Comparison of ENCODE assay signal across 23 mouse cellular contexts in the genomic region with DNA sequence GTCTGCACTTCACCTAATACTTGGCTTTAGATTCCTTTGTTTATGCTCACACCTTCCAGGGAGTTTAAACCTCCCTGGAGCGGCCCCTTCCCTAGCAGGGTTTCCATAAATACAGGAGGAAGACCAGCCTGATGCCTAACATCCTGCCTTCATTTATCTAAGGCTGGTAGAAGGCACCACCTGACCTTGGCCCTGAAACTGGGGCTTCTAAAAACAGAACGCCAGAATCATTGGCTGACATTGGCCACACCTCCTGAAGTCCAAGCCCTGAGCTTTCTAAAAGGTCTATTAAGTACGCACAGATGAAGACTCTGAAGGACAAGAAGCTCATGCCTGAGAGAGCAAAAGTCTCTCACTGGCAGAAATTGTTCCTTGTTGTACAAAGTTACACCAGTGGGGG.
A peak's percentile ranks its signal among the peaks of the same experiment; 100 is the strongest.
DNase-seq lines count a peak whose midpoint lies in the region; ATAC-seq and TF ChIP-seq lines count a peak whose summit lies in the region.
"Had no signal": no experiment of that assay in that cellular context is flagged by ENCODE, and none has a peak within 500 bp of the region (broad histone marks: within the 10 kb centered on the region; RNA-seq: fewer than 3 reads in every experiment).

No protein-coding gene starts in this region.

- TF ChIP-seq POLR2A in heart, adult 2 months (IDR thresholded peaks at IDR 0.05; ENCODE audit: insufficient read depth, low read depth, low read length) = no peak

- no peaks in the 10 kb centered on the region for H3K9me3 ChIP-seq in heart, postnatal 0 days (replicated peaks; ENCODE audit: control insufficient read depth, low read length)
- H3K9me3 ChIP-seq: heart, embryonic 15.5 days; hindbrain, embryonic 10.5 days; hindbrain, embryonic 13.5 days; intestine, embryonic 15.5 days; kidney, embryonic 15.5 days had no signal

- H3K4me1 ChIP-seq in heart, adult 2 months (ENCODE audit: control insufficient read depth, insufficient read depth, low read length) = peaks cover 1% of the 10 kb centered on the region; the same call in 1 of the 2 replicates
- 0 out of 2 replicates have a peak, but pooled peaks cover 10% of the 10 kb centered on the region for H3K4me1 ChIP-seq in heart, postnatal 0 days (ENCODE audit: control insufficient read depth, insufficient read depth)
- H3K4me1 ChIP-seq: hindbrain, embryonic 10.5 days; hindbrain, embryonic 13.5 days; intestine, embryonic 15.5 days; kidney, embryonic 15.5 days had no signal

- no peak overlapping the region for H3K9ac ChIP-seq in heart, adult 2 months (ENCODE audit: low read depth, low read length)
- H3K9ac ChIP-seq in heart, postnatal 0 days (replicated peaks; ENCODE audit: low read depth, low read length) = no peak overlapping the region
- H3K9ac ChIP-seq: forebrain, postnatal 0 days; heart, embryonic 15.5 days; hindbrain, embryonic 13.5 days; intestine, embryonic 15.5 days; kidney, embryonic 15.5 days had no signal

- TF ChIP-seq EP300 in heart, adult 2 months (IDR thresholded peaks at IDR 0.05; ENCODE audit: insufficient read depth, low read depth, low read length) = 0 out of 2 replicates have a peak, but pooled peaks have one; percentile 25
- TF ChIP-seq EP300 in heart, postnatal 0 days (IDR thresholded peaks at IDR 0.05; ENCODE audit: low read depth) = no peak

- ATAC-seq in heart, postnatal 0 days (ENCODE audit: insufficient read depth, low read depth) = peak; percentile 49; the same call in 1 of the 2 replicates
- ATAC-seq: activated CD4-positive, CD25-positive, alpha-beta regulatory T cell, adult 4 months; CD4-positive, CD25-positive, alpha-beta regulatory T cell, adult 4 months; forebrain, embryonic 14.5 days; forebrain, postnatal 0 days; hindbrain, embryonic 16.5 days; intestine, embryonic 15.5 days had no signal

- no peak overlapping the region for H3K4me2 ChIP-seq in heart, postnatal 0 days (ENCODE audit: low read depth, low read length)
- H3K4me2 ChIP-seq: heart, embryonic 15.5 days; hindbrain, embryonic 13.5 days; intestine, embryonic 15.5 days; kidney, embryonic 15.5 days had no signal

- peak overlapping the region; percentile 50; the same call in 1 of the 2 replicates for H3K27ac ChIP-seq in gastrocnemius, adult 2 months
- H3K27ac ChIP-seq in heart, adult 2 months = peak overlapping the region; percentile 62
- no peak overlapping the region for H3K27ac ChIP-seq in heart, postnatal 0 days (ENCODE audit: low read depth)
- H3K27ac ChIP-seq: heart, embryonic 15.5 days; hindbrain, embryonic 10.5 days; hindbrain, embryonic 13.5 days; intestine, embryonic 15.5 days; kidney, embryonic 15.5 days had no signal

- TF ChIP-seq CTCF in gastrocnemius, adult 2 months (IDR thresholded peaks at IDR 0.05) = no peak
- TF ChIP-seq CTCF in heart, adult 2 months (IDR thresholded peaks at IDR 0.05) = no peak
- no peak for TF ChIP-seq CTCF in heart, postnatal 0 days (IDR thresholded peaks at IDR 0.05; ENCODE audit: low read depth)

- no peaks in the 10 kb centered on the region for H3K27me3 ChIP-seq in heart, adult 2 months (ENCODE audit: control insufficient read depth, insufficient read depth, low read length)
- H3K27me3 ChIP-seq in heart, postnatal 0 days (ENCODE audit: control insufficient read depth, insufficient read depth, low read length) = no peaks in the 10 kb centered on the region
- H3K27me3 ChIP-seq: heart, embryonic 15.5 days; hindbrain, embryonic 13.5 days; intestine, embryonic 15.5 days had no signal

- no peaks in the 10 kb centered on the region for H3K79me2 ChIP-seq in heart, adult 2 months (replicated peaks; ENCODE audit: control insufficient read depth, insufficient read depth, low read length)

- H3K4me3 ChIP-seq in gastrocnemius, adult 2 months = no peak overlapping the region
- H3K4me3 ChIP-seq in heart, adult 2 months = no peak overlapping the region
- H3K4me3 ChIP-seq in heart, postnatal 0 days (ENCODE audit: low read depth, low read length) = no peak overlapping the region
- H3K4me3 ChIP-seq: heart, embryonic 15.5 days; hindbrain, embryonic 10.5 days; hindbrain, embryonic 13.5 days; intestine, embryonic 15.5 days; kidney, embryonic 15.5 days had no signal

- 46% methylated on average over 3 of the region's 3 CpGs for WGBS in heart, adult 2 months
- 34% methylated on average over 3 of the region's 3 CpGs for WGBS in heart, postnatal 0 days

- DNase-seq in gastrocnemius, adult 2 months = no peak
- DNase-seq in gastrocnemius, postnatal 4 days (ENCODE audit: low spot score in 2 of 2) = no peak
- DNase-seq in heart, adult 2 months = peak; percentile 23 to 49
- no peak for DNase-seq in heart, postnatal 4 days
- peak; percentile 18 for DNase-seq in ZHBTc4 (ENCODE audit: low read depth, low spot score)
- DNase-seq in heart, postnatal 0 days (ENCODE audit: low spot score) = no peak
- no peak for DNase-seq in kidney, postnatal 10 days
- DNase-seq: cerebellum, adult 18-20 months; cerebellum, adult 9-10 months; cerebellum, postnatal 14 days; forebrain, postnatal 0 days; gastrocnemius, postnatal 25 days; kidney, adult 11 months; kidney, adult 8-10 months had no signal

- no peaks in the 10 kb centered on the region for H3K36me3 ChIP-seq in heart, adult 2 months (ENCODE audit: control insufficient read depth, insufficient read depth, low read length)
- no peaks in the 10 kb centered on the region for H3K36me3 ChIP-seq in heart, postnatal 0 days (replicated peaks; ENCODE audit: control insufficient read depth, insufficient read depth, low read length)
- H3K36me3 ChIP-seq: heart, embryonic 15.5 days; hindbrain, embryonic 10.5 days; hindbrain, embryonic 13.5 days; intestine, embryonic 15.5 days; kidney, embryonic 15.5 days had no signal

- intact Hi-C loops in gastrocnemius, adult 2 months (cut with DNase I) = no loop called here
- intact Hi-C loops in heart, adult 2 months (cut with DNase I) = no loop called here

Comparison
In these comparisons a context has a peak if more than half of its experiments do, and no peak if none do; other contexts are left out.
1. DNase-seq: peak in heart, adult 2 months (2 of 2) and ZHBTc4 (single experiment); none in gastrocnemius, adult 2 months (single experiment), gastrocnemius, postnatal 4 days (0 of 2), heart, postnatal 4 days (single experiment), heart, postnatal 0 days (single experiment) and kidney, postnatal 10 days (single experiment).